Mouse (Mus musculus) C2C12 (cell line): ENCODE measurements around the gene Eef2.

Experiments used
- CEBPB ChIP-seq: IDR thresholded peaks from one replicate; pipeline ENCODE4 v1.6.1; 2011; ENCODE audit warnings: low read depth, mild to moderate bottlenecking, control low read depth, moderate library complexity
- CTCF ChIP-seq: IDR thresholded peaks from one replicate; pipeline ENCODE4 v1.5.1; 2011; ENCODE audit not compliant: control insufficient read depth, insufficient read depth, insufficient read length
- MAX ChIP-seq: IDR thresholded peaks from one replicate; pipeline ENCODE4 v1.6.1; 2011; ENCODE audit warnings: mild to moderate bottlenecking, control low read depth
- MYOD1 ChIP-seq: IDR thresholded peaks from one replicate; pipeline ENCODE4 v1.6.1; 2011; ENCODE audit warnings: low read depth; ENCODE audit not compliant: control insufficient read depth, insufficient read length
- USF1 ChIP-seq: IDR thresholded peaks from one replicate; pipeline ENCODE4 v1.6.1; 2011; ENCODE audit warnings: low read depth, mild to moderate bottlenecking, control low read depth, moderate library complexity

DNA sequence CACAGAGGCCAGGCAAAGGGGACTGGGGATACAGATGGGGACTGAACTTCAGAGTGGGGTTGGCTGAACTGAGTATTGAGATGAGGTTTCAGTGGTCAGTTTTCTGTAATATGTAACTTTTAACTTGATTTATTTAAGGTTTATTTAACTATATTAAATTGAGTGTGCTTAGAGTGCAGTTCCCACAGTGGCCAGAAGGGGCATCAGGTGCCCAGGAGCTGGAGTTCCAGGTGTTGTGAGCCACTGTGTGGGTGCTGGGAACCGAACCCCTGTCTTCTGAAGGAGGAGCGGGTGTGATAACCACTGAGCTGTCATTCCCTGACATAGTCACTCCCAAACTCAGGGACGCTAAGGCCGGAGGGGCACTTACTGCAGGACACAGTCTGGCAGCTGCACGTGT lies 33.7 kb downstream of the Eef2 start:
- TF ChIP-seq CTCF (no peak), USF1 (no peak), MAX (no peak), MYOD1 (no peak), CEBPB (no peak)
